Mouse (Mus musculus): Measurements from ENCODE around the gene Hemk1. TPM values are rescaled to one million over a fixed set of nuclear protein-coding genes. Genes with fewer than 3 reads are reported as not detected.

The Hemk1 gene
- 10.0 TPM for total RNA-seq (2023)

GRCm38 (mm10) chr9:107338172-107338883 is at the start of gene Hemk1:
Gene Hemk1 (minus strand): TSS chr9:107338350.

GRCm38 (mm10) chr9:107340267-107340859 is 2.2 kb upstream of the Hemk1 start, which contains the start of gene 6430571L13Rik:
Gene 6430571L13Rik (plus strand): TSS chr9:107340602.

GRCm38 (mm10) chr9:107296016-107296040 is 42.3 kb downstream of the Hemk1 start, which contains the start of gene Cish:
Gene Cish (plus strand): TSS chr9:107296026.

GRCm38 (mm10) chr9:107289211-107290076 is 48.7 kb downstream of the Hemk1 start, which contains the start of gene Mapkapk3:
Gene Mapkapk3 (minus strand): TSS chr9:107289877.

Other genes with a start within 250 kb of the Hemk1 start
- not detected for gene Dock3, start 106.4 kb downstream of the Hemk1 start, total RNA-seq (2023)
- gene Mapkapk3, start 48.5 kb downstream of the Hemk1 start, total RNA-seq (2023): 68.0 TPM
- 34.2 TPM for gene Cish, start 42.3 kb downstream of the Hemk1 start, total RNA-seq (2023)
- gene 6430571L13Rik, start 2.3 kb upstream of the Hemk1 start, total RNA-seq (2023): 0.65 TPM
- 3.4 TPM for gene Cacna2d2, start 61.3 kb upstream of the Hemk1 start, total RNA-seq (2023)
- 28.2 TPM for gene Tmem115, start 195.6 kb upstream of the Hemk1 start, total RNA-seq (2023)
- gene Cyb561d2, start 203.8 kb upstream of the Hemk1 start, total RNA-seq (2023): 14.7 TPM
- 28.5 TPM for gene Nprl2, start 203.9 kb upstream of the Hemk1 start, total RNA-seq (2023)
- gene Zmynd10, start 208.9 kb upstream of the Hemk1 start, total RNA-seq (2023): 0.86 TPM
- 76.0 TPM for gene Rassf1, start 213.2 kb upstream of the Hemk1 start, total RNA-seq (2023)
- gene Tusc2, start 224.9 kb upstream of the Hemk1 start, total RNA-seq (2023): 16.4 TPM
- gene Hyal2, start 229.6 kb upstream of the Hemk1 start, total RNA-seq (2023): 2.3 TPM
- gene Hyal1, start 238.6 kb upstream of the Hemk1 start, total RNA-seq (2023): 2.0 TPM
- 9.3 TPM for gene Naa80, start 240.5 kb upstream of the Hemk1 start, total RNA-seq (2023)
- 1.7 TPM for gene Hyal3, start 242.5 kb upstream of the Hemk1 start, total RNA-seq (2023)
- gene Ifrd2, start 249.3 kb upstream of the Hemk1 start, total RNA-seq (2023): 42.1 TPM

Measured in CD4-positive naive resting alpha-beta T cell, adult 57 days (primary cell).